Mouse (Mus musculus) embryo, embryonic 11.5 days (tissue): ENCODE measurements at regions not wholly inside any gene's neighbourhood (a gene's known extent, or its start where the extent isn't known, plus 50 kb on each side); places are given as distances from the start of the nearest gene placed in this dataset.

Experiments
- DNase-seq: peaks from one replicate; pipeline ENCODE4 v3.0.0-alpha.2; 2012; ENCODE audit warnings: low read depth, low spot score

- no peak for DNase-seq
These were observed 225.6 kb downstream of the Mbnl1 start for GRCm38 (mm10) chr3:60698189-60698588.

DNA sequence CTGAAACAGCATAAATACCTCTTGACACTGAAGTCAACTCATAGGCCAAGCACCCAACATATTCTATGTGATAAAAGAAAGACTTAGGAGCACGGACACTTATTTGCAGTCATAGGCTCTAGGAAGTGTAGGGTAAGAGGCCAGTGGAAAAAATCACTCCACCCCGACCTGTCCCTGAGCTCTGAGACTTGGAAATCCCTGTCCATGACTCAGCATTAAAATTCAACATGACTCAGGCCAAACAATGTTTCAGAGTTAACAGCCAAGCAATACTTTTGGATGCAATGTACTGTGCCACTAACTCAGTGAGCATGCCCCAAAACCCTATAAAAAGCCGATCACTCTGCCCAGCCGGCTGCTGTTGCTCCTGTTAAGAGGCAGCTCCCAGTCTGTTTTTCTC, 234.5 kb downstream of the Mbnl1 start:
- DNase-seq = no peak

DNA sequence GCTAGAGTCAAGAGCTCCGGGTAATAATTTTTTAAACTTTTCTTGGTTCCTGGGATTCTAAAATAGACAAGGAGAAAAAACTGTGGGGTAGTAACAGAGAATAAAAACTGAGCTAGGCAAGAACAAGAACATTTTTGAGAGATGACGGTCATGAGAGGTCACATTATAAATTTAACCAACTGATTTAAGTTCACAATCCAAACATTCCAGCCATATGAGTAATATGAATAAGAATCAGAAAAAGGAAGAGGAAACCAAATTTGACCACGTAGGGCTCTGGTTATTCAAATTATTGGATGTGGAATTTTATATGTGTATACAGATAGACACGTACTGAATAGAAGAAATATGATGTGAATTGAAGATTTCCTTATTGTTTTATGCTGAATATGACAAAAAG, 240.3 kb downstream of the Mbnl1 start:
- DNase-seq = no peak

GRCm38 (mm10) chr3:60720322-60720721, 247.7 kb downstream of the Mbnl1 start:
- DNase-seq = no peak

DNA sequence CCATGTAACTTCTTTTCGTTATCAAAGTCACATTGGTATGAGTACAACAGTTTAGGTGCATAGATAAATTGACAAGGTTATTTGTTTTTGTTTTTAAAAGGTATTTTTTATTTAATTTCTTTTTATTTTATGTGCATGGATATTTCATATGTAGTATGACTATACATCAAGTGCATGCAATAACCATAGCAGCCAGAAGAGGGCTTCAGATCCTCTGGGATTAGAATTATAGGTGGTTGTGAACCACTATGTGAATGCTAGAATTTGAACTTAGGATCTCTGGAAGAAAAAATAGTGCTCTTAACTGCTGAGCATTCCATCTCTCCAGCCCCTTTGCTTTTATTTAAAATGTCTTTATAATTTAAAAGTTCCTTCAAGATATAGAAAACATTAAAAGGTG, 258.7 kb downstream of the Mbnl1 start:
- no peak for DNase-seq

- DNase-seq = no peak
These were observed 261.9 kb upstream of the P2ry1 start for GRCm38 (mm10) chr3:60740543-60741294.

GRCm38 (mm10) chr3:60741379-60741778, 261.2 kb upstream of the P2ry1 start:
- DNase-seq = no peak

- DNase-seq = no peak
These were observed 260.4 kb upstream of the P2ry1 start for GRCm38 (mm10) chr3:60742232-60742631.

- DNase-seq = no peak
These were observed 257.5 kb upstream of the P2ry1 start for GRCm38 (mm10) chr3:60745075-60745474.

- DNase-seq = no peak
These were observed 244.0 kb upstream of the P2ry1 start for GRCm38 (mm10) chr3:60758568-60758967.

- DNase-seq = no peak
These were observed 243.5 kb upstream of the P2ry1 start for GRCm38 (mm10) chr3:60759046-60759445.

DNA sequence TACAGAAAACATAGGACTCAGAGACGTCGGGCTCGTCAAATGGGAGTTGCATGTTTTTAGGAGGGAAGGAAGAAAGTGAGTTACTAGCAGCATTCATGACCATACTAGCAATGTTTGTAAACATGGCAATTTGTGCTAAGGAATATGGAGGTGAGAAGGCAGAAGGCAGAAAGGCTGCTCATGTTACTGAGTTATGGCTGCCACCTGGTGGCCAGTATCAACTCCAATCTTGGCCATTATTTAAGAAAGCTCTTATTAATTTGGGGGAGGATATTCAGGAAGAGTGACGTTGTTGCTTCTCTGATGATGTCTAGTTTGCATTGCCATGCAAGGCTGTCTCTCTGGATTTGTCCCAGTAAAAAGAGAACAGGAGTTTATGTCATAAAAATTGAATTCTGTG, 239.7 kb upstream of the P2ry1 start:
- DNase-seq = peak; percentile 24

- no peak for DNase-seq
These were observed 237.5 kb upstream of the P2ry1 start for GRCm38 (mm10) chr3:60765079-60765478.

DNA sequence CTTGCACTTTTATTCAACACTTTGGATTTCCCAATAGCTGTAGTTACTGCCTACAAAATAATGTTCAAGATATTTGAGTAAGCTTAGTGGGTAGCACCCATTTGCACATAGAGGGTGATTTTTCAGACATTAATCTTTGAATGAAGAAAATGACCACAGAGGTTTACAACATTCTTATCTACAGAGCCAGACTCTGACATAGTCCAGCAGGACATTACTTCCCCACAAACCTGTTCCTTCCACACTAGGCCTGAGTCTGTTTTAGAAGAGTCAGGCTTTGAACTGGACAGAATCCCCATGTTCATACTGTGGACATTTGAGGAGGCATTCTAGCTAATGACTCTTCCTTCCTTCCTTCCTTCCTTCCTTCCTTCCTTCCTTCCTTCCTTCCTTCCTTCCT, 233.6 kb upstream of the P2ry1 start:
- DNase-seq = no peak

GRCm38 (mm10) chr3:60771866-60772265, 230.7 kb upstream of the P2ry1 start:
- no peak for DNase-seq

GRCm38 (mm10) chr3:60773383-60773782, 229.2 kb upstream of the P2ry1 start:
- no peak for DNase-seq

DNA sequence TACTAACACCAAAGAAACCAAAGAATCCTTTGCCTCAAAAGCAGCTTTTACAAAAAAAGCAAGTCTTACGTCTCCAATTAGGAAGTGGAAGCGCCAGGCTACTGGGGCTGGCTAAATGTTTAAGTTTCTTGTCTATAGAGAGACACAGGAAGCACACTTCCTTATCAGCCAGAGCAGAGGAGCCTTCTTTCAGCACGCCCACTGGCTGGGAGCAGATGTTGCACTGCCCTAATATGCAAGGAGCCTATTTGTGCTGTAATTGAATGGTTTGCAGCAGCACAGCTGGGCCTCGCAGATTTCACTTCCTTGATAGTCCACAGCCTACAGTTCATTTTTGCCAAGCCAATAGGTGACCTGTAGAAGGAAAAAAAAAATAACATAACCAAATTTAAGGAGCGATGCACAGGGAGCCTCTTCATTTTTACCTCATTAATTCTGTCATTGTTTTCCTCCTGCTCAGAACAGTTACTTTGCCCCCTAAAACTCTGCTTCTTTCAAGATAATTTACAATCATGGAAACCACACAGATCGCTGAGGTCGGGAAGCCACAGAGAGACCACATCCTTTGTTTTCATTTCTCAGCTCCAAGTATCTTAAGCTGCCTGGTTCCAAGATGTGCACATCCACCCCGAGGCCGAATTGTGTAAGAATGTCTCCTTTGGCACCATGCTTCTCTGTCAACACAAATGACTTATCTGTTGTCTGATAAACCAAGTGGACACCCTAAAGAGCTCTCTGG, 217.3 kb upstream of the P2ry1 start:
- DNase-seq = peak; percentile 34

GRCm38 (mm10) chr3:60787989-60788388, 214.6 kb upstream of the P2ry1 start:
- DNase-seq = no peak

DNA sequence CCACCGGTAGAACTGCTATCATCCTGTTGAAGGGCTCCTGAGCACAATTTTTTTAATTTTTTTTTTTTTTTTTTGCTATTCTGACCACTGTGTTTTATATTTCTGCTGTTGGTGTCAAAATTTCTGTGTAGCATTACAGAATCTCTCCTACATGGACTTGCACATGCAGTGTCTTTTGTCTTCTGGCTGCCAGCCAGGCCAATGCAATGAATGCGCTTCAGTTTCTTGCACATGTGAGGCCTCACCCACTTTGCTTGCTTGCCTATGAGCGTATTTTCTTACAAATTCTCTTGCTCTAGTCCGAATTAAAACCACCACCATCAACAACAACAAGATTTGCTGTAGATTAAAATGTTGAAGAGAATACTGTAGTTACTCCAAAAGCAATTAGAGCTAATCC, 213.2 kb upstream of the P2ry1 start:
- no peak for DNase-seq

- no peak for DNase-seq
These were observed 210.4 kb upstream of the P2ry1 start for GRCm38 (mm10) chr3:60792166-60792565.

DNA sequence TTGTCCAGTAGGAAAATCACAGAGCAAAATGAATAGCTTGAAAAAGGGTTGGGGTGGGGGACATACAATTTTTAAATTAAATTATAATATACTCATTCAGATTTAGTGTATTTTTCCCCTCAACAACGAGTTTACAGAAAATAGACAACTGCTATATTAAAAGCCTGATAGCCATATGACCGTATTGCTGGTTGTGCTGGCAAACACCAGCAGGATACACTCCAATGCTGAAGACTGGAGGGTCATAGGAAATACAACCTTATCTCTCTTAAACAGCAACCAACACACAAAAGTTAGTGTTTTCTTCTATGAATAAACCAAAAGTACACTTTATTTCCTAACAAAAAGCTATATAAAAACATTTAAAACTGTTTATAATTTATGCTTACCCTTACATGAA, 206.4 kb upstream of the P2ry1 start:
- DNase-seq = no peak

DNA sequence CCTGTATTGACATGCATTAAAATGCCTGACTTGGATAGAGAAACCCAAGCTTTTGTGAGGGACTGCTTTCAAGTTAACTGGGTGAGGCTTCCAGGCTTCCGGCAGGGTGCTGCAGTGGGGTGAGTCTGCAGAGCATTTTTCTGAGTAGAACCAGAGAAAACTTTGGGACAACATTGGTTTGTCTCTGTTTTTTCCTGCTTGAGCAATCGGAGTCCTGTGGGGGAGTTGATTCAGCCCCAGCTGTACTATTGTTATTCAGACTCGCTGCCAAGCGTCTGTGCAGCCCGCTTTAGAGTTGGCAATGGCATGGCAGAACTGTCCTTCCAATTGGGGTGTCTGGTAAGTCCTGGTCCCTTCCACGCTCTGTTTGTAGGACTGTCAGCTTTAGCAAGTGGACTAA, 204.8 kb upstream of the P2ry1 start:
- no peak for DNase-seq

GRCm38 (mm10) chr3:60798461-60798860, 204.1 kb upstream of the P2ry1 start:
- DNase-seq = no peak
